Mouse (Mus musculus) left cerebral cortex, postnatal 10 days (tissue): ENCODE data around the gene Gypa. TPM values are rescaled to one million over a fixed set of nuclear protein-coding genes. Genes with fewer than 3 reads are reported as not detected.
A peak's percentile ranks its signal among the peaks of the same experiment; 100 is the strongest.

ENCODE experiments used
- DNase-seq, 2 experiments: peaks; one replicate each; pipeline ENCODE4 v3.0.0; 2021 to 2022; ENCODE audit warnings: low spot score in 2 of 2, mixed read lengths in 1 of 2; ENCODE audit errors: extremely low spot score in 1 of 2
- intact Hi-C: fragments of 180-260 bp; cut with DNase I; formaldehyde crosslinking; loops from one replicate; pipeline ENCODE4 v1.15.1; 2025
- total RNA-seq, 2 experiments: library from RNA; stranded (reverse); gene quantifications; 2 replicates each; pipeline ENCODE4 v1.2.3; 2021

The Gypa gene
- total RNA-seq = under 1 TPM in 1 of 2 experiments, not detected in 1; 0.54 TPM

DNA sequence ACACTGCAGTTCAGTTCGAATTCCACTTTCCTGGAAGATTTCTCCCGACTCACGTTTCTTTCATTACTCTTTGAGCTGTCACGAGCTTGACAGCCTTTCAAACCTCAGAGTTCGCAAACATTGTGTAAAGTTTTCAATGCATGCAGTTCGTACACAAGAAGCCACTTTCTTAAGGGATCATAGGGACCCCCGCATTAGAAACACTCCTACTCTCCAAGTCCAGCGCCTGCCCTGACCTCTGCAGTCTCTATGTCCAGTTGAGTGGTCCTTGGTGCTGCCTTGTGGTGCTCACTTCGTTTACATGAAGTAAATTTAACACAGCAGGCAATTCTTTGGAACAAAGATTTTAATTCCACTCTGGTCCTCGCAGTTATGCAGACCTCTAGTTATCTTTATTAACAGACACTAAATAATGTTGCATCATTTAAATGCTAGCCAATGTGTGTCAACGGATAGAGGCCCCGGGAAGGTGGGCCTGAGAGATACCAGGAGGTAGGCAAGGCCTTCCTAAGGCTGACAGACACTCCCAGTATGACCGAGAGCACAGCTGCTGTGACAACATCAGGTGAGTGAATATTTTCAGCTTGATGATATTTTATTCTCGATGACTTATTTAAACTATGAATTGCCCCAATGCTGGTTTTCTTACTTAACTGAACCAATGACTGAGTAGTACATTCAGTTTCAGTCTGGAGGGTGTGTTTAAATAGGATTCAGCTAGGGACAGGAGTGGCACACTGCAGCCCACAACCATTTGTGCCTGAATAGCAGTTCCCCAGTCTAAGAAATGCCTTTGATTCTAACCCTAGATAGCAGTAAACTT is at the start of gene Gypa:
Gypa (plus strand) TSS at position 259 of the 823 bp plus-strand sequence.
- intact Hi-C loops = loop anchor here (5.0 kb wide), 2 partner anchors 194 to 494 kb away; no protein-coding TSS in a partner anchor

DNA sequence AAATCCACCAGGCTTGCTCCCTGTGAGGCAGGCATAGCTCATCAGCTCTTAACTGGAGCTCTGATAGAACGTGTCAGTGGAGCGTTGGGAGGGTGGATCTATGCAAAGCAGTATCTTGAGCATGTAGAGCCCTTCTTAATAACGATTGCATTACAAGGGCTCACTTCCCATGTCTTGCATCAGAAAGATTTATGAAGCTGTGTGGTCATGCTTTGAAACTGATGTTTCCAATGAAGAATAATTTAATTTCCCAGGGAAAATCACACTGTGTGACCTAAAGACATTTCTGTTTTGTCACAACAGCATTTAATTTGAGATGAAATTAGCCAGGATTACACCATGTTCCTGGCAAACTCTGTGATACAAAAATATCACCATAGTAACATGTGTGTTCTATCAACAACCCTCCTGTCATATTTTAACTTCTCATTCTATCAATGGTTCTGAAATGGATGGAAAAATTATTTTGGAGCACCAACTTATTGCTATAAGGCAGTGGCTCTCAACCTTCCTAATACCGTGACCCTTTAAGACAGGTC is 49.0 kb upstream of the Gypa start:
- intact Hi-C loops = no loop called here
- DNase-seq = no peak

More for the DNA sequence above, at the start of gene Gypa:
- DNase-seq = no peak

DNA sequence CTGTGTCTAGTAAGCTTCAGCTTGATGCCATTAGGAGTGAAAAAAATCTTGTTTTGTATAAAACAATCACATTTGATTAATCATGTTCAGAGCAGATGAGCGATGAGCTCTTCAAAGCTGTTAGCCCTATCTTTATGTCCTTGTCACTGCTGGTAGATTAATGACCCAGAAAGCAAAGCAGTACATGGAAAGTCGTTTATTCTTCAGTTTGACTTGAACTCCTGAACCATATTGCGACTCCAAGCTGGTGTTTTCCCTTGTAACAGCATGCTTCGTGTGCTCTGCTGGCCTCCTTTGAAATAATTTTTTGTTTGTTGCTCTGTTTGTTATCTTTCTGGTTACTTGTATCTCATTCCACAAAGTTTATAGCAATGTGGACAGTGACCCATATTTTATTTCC is 46.4 kb upstream of the Gypa start:
- no peak for DNase-seq
- intact Hi-C loops = no loop called here

DNA sequence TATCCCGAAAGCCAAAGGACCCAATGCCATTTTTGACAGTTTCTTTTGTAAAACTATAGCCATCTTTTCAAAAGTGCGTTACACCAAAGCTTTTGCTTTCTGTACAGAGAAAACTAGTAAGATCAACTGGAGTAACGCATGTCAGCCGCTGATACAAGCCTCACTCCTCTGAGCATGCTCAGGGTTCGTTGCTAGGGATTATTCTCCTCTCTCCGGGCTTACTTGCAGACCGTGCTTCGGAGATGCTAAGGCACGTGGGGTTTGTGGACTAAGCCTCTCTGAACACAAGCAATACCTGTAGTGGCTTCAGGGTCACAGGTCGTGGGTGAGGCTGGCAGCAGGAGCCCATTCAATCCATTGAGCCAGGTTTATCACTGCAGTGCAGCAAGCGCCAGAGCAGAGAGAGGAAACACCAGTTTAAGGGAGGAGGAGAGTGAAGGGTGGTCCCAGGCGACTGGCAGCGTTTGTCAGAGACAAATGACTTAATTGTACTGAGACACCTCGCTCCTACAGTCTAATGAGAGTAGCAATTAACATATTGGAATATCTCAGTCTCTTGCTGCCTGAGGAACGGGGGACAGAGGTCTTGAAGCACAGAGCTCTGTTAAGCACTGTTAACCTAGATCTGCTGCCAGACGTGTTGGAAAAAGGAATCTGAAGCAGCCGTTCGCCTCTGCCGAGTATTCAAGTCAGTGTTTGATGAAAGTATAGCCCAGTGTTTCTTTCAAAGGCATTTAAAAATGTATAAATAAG is 41.5 kb upstream of the Gypa start:
- peak in 1 of 2 experiments; percentile 1 for DNase-seq
- intact Hi-C loops = no loop called here

DNA sequence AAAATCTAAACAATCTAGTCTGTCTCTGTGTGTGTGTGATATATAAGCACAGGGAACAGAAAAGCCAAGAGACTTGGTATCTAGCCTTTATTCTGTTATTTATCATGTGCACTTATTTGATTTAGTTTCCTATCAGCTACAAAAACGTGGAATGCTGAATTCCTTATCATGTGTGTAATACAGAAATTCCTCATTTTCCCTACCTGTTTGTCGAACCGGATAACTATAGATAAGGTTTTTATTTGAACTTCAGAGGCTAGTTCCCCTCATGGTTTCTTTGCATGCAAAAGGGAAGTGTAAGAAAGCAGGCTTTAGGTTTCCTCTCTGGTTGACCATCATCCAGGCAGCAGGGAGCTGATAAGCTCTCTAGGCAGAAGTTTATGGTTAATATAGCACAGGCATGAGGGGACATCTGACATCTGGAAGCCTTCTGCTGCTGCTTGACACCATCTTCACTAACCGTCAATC is 30.1 kb upstream of the Gypa start:
- no peak for DNase-seq
- intact Hi-C loops = no loop called here

DNA sequence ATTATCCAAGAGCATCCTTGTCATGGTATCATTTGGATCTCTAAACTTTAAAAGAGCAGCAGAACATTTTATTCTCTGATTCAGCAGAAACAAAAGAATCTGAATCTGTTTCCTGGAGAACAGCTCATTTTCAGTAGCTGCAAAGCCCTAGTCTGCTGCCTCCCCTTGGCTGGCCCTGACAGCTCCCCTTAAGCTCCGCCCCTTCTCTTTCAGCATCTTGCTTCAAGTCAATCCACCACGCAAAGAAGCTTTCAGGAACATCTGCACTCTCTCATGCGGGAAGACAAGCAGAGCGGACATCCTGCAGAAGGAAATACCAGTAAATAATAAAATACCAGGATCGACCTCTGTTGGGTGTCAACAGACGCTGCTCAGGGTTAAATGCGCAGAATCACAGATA is 18.6 kb upstream of the Gypa start:
- no peak for DNase-seq
- intact Hi-C loops = no loop called here

DNA sequence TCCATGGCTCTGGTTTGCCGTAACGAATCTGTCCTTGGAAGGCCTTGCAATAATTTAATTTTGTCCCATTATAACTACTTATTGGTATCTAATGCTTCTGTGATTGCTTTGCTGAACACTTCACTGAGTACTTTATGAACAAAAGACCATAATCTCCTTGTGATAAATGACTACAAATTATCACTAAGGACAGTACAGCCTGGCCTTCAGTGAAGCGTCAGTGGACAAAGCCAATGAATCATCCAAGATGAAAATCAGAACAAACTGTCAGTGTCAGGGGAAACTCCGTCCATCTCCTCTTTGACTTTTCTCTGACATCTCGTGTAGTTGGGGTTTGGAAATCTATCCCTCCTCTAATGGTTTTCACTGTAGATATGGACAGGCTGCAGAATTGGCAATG is 15.4 kb upstream of the Gypa start:
- intact Hi-C loops = no loop called here
- no peak for DNase-seq

DNA sequence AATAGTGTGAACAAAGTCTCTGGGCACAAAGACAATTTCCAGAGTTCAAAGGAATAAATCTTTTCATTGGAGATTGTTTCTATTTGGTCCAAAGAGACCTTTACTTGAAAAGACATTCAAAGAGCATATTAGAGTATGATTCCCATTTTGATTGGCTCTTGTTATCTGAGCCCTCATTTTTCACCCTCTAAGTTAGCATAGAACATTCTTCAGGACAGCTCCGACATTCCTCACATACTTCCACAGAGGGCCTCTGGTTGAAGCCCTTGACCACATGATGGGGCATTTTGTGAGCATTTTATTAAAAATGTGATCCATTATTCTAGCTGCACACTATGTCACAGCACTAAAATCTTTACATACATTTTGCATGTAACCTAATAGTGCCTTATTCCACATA is 14.5 kb upstream of the Gypa start:
- intact Hi-C loops = no loop called here
- no peak for DNase-seq

DNA sequence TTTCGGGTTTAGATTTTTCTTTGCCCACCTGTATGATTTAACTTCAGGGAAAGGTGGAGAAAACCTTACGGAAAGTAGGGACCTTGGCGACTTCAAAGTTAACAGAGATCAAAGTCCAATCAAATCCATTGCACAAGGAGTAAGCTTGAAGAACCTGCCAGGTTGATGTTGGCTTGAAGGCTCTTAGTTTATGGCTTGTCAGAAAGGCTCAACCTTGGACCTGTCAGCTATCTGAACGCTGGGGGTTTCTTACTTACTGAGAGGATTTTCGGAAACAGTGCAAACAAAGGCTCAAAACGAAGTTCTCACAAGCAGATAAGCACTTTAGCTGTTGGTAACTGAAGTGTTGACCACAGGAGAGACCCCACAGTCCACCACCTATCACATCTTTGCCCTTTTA is 11.4 kb upstream of the Gypa start:
- no peak for DNase-seq
- intact Hi-C loops = loop anchor here (5.0 kb wide), 1 partner anchor 530 kb away; no protein-coding TSS in a partner anchor

DNA sequence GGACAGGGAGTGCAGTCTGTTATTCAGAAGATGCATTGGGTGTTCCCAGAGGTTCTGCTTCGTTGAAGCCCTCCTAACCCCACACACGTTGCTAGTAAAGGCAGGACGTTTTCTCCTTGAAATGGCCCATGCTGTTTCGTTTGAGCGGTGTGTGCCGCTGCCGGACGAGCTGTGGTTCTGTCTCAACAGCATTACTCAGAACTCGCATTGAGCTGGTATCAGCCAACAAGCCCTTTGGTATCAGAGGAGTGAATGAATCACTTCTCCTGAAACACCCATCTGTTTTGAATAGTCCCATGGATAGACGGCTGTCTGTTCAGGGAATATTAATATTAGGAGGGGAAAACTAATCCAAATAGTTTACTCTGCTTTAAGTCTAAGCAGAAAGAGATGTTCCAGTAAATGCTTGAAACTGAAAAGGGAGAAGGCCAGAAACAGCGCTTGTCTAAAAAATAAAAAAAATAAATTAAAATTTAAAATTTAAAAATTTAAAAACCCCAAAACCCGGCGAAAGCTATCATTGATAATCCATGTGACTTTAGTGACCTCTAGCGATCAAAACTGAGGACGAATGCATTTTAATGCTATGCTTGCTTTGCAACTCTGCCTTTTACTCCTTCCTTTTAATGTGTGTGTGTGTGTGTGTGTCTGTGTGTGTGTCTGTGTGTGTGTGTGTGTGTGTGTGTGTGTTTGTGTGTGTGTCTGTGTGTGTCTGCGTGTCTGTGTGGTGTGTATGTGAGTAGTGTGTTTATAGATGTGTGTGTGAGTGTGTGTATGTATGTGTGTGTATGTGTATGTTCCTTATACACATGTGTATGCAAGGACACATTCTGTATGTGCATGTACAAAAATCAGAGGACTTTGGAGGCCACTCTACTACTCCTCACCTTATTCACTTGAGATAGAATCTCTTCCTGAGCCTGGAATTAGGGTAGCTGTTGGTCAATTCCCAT is 10.5 kb upstream of the Gypa start:
- peak in 1 of 2 experiments; percentile 30 for DNase-seq
- intact Hi-C loops = loop anchor here (1.0 to 5.0 kb wide), 2 partner anchors 531 to 749 kb away; no protein-coding TSS in a partner anchor

DNA sequence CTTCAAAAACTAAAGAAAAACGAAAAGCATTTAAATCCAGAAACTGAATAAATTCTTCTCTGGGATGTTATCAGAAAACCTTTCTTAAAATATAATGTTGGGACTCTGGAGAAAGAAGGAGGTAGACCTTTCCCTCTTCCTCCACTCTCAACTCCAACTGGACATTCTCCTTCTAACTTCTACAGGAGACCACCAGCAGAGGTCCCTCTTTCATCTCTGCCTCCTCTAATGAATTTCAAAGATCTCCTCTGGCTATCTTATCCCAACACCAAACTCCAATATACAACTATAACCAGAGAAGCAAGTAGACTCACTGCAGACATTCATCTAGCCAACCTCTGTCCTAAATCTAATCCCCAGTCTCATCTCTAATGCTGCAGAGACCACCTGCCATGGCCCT is 2.0 kb upstream of the Gypa start:
- no peak for DNase-seq
- intact Hi-C loops = loop anchor here (5.0 kb wide), 2 partner anchors 196 to 496 kb away; no protein-coding TSS in a partner anchor

DNA sequence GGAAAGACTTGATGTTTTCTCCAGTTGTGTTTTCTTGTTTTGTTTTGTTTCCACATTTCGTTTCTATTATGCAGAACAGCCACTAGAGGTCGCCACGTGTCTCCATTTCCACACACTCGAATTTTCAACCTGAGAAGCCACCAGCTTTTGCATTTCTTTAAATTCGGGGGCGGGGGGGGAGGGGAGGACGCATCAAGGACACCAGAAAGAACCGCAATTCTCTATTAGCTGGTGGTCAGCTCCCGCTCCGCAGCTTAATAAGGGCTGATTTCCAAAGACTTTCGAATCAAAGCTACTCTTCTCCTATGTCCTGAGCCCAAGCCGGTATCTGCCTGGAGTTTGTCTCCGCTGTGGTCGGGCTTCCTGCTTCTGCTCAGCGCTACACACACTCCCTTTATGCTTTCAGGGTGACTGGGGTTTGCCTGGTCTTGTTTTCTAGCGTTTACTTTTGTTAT is 567 bp upstream of the Gypa start:
- intact Hi-C loops = loop anchor here (5.0 kb wide), 2 partner anchors 194 to 494 kb away; no protein-coding TSS in a partner anchor
- peak; percentile 24 to 48 for DNase-seq

DNA sequence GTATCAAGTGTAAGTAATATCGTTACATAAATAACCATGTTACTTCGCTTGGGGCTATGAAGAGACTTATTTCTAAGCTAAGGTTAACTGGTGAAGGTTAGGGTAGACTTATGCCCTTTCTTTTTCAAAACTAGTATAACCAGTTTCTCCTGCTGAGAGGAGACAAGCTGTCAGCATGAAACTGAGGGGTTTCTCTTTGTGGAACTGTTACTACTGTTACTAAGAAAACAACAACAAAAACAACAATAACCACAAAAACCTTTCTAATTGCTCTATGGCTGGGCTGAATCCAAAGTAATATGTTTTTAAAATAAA is 722 bp downstream of the Gypa start:
- intact Hi-C loops = loop anchor here (5.0 kb wide), 2 partner anchors 193 to 493 kb away; no protein-coding TSS in a partner anchor

DNA sequence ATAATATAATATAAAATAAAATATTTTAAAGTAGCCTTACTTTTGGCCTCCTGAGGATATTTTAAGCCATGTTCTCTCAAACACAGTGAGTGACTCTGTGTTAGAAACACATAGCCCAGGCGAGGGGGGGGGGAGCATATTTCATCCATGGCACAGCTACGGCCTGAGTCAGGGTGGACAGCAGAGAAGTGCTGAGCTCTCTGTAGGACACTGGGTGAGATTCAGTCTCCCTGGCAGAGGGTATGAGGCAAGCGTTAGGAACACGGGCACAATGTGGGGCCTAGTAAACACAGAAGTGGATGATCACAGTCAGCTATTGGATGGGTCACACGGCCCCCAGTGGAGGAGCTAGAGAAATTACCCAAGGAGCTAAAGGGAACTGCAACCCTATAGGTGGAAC is 1.2 kb downstream of the Gypa start:
- intact Hi-C loops = loop anchor here (5.0 kb wide), 2 partner anchors 192 to 492 kb away; no protein-coding TSS in a partner anchor
- no peak for DNase-seq

More for the DNA sequence above, 722 bp downstream of the Gypa start:
- DNase-seq = no peak

DNA sequence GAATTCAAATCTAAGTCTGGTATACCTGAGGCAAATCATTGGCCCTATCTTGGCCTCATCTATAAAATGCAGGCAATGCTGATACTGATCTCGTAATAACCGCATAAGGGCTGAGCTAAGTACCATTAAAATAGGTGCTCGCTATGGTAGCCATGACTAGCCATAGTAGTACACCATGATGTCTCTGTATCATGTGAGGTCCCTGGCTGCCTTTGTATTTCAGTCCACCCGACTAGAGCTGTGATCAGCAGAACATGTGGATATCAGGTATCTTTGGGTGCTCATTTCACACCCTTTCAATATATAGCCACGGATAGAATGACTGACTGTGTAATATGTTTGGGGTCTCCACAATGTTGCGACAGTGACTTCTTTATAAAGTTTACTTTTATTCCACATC is 1.9 kb downstream of the Gypa start:
- intact Hi-C loops = no loop called here

DNA sequence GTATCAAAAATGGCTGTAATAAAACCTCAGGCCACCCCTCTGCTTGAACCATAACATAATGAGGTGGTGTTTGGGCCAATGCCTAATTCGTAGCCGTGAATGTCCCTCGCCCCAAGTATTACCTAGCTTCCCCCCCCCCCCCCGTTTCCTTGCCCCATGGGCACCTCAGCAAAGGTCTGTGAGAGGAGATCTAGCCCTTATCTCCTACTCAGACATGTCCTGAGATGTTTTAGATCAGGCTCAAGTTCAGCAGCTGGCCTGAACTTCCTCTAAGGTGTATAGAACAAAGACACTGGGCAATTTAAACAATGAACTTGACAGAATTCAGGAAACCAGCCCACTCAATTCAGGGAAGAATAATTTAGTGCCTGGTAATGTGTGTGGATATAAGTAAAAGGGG is 3.7 kb downstream of the Gypa start:
- no peak for DNase-seq
- intact Hi-C loops = no loop called here

More for the DNA sequence above, 1.9 kb downstream of the Gypa start:
- DNase-seq = no peak

DNA sequence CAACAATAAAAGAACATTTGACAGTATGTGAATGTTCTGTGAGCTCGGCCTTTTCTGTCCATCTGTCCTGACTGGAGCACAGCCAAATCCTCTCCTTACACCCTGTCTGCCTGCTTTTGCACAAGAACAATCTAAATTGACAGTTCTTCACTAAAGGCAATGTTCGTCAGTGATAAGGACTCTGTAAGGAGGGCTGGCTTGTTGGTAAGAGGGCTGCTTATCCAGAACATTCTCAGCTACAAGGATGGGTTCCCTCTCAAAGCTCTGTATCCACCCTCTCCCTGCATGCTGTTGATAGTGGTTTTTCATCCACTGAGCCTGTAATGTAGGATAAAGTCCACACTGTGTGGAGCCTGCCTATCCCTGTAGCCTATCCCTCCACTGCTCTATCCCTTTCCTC is 6.7 kb downstream of the Gypa start:
- intact Hi-C loops = no loop called here
- DNase-seq = no peak

DNA sequence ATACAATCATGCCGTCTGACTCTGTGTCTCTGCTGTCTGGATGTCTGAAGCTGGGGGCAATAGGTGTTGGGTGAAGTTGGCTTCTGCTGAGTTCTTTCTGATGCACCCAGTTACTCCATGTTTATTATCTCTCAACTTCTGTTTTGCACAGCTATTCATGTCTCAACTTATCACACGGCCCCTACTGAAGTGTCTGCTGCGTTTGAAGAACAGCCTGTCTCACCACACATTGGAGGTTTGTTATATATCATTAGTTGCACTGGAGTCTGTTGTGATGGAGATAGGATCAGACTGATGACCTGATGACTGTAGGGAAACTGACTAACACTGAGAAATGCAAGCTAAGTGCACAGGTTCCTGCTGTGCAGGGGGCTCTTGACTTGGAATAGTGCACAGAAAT is 7.2 kb downstream of the Gypa start:
- intact Hi-C loops = no loop called here
- no peak for DNase-seq
